Mouse (Mus musculus): ENCODE results near the gene Fam53b. TPM values are rescaled to one million over a fixed set of nuclear protein-coding genes. Genes with fewer than 3 reads are reported as not detected.

Fam53b gene
- total and polyA plus RNA-seq, 3 experiments = 15.6 to 30.9 (median 22.1) TPM

DNA sequence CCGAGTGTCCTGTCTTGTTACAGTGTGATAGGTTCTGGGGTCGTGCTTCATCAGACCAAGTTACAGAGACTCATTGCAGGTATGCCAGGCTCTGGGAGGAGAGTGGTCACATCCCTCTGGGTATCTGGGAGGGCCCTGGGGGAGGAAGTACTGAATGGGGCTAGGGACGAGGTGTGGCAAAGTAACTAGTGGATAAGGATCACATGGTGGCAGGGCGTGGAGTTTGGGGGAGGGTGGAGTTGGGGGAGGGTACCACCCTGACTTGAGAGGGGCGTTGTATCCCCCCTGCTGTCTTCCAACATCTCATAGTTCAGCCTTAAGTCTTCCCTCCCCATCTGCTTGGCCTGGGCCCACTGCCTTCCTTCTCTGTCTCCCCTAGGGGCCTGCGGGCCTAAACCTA lies 134.1 kb downstream of the Fam53b start:
- no peak overlapping the region for H3K4me2 ChIP-seq (ENCODE audit: insufficient read depth, low read depth, poor library complexity, severe bottlenecking)
- no peak overlapping the region for H3K4me3 ChIP-seq (replicated peaks in 1 of 3; ENCODE audit: low read depth in 2 of 3, low read length in 2 of 3, poor library complexity in 1 of 3)
- H3K79me2 ChIP-seq (replicated peaks; ENCODE audit: control insufficient read depth, extremely low read depth, insufficient read depth, poor library complexity, severe bottlenecking) = no peaks in the 10 kb centered on the region
- H3K27ac ChIP-seq (ENCODE audit: insufficient read depth, low read depth) = no peak overlapping the region
- no peak for TF ChIP-seq RAD21 (IDR thresholded peaks at IDR 0.05; ENCODE audit: low read depth, low read length)
- no peak for TF ChIP-seq ZMIZ1 (IDR thresholded peaks at IDR 0.05; ENCODE audit: low read depth, low read length)
- no peak for TF ChIP-seq MEF2A (IDR thresholded peaks at IDR 0.05; ENCODE audit: borderline replicate concordance, low read depth, low read length)
- TF ChIP-seq HCFC1 (IDR thresholded peaks at IDR 0.05; ENCODE audit: low read depth, low read length) = no peak
- TF ChIP-seq MAX (IDR thresholded peaks at IDR 0.05; ENCODE audit: low read length) = no peak
- no peaks in the 10 kb centered on the region for H3K9me3 ChIP-seq (replicated peaks; ENCODE audit: low read length)
- dilution Hi-C loops (cut with MboI; ENCODE audit: extremely low pct_ligation_motif_present, extremely low pct_unique_long_range_greater_than_20kb, low sequenced_read_pairs) (no loop called here), in situ Hi-C loops (cut with MboI; ENCODE audit: low pct_ligation_motif_present, low pct_unique_long_range_greater_than_20kb, low sequenced_read_pairs) (no loop called here)
- no peak for DNase-seq (ENCODE audit: extremely low read depth)
- no peak overlapping the region for H3K9ac ChIP-seq (ENCODE audit: insufficient read depth, low read depth)
- H3K4me1 ChIP-seq (ENCODE audit: control insufficient read depth in 1 of 2, insufficient read depth in 2 of 2) = peaks cover 6 to 33% of the 10 kb centered on the region in 2 experiments
- H3K36me3 ChIP-seq (replicated peaks in 1 of 2; ENCODE audit: control insufficient read depth in 1 of 2, insufficient read depth in 1 of 2, low read length in 1 of 2) = peaks cover 0 to 6% of the 10 kb centered on the region in 2 experiments
- no peaks in the 10 kb centered on the region for H3K27me3 ChIP-seq (replicated peaks)

DNA sequence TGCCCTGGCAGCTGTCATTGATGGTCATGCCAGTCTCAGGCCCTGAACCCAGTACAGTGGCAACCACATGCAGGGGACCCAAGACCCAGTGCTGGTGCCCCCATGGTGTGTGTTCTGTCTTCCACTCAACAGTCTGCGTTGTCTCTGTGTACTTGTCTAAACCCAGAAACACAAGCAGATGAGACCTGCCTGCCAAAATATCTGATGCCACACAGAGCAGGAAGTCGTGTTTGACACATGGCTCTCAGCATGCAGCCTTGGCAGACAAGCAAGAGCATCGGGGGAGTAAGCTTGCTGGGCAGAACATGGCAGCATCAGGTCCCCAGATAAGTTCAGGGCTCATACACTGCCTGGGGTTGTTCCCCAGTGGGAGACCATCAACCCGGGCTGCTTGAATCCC lies 134.6 kb downstream of the Fam53b start:
- dilution Hi-C loops (cut with MboI; ENCODE audit: extremely low pct_ligation_motif_present, extremely low pct_unique_long_range_greater_than_20kb, low sequenced_read_pairs) (no loop called here), in situ Hi-C loops (cut with MboI; ENCODE audit: low pct_ligation_motif_present, low pct_unique_long_range_greater_than_20kb, low sequenced_read_pairs) (no loop called here)
- H3K4me3 ChIP-seq (replicated peaks in 1 of 3; ENCODE audit: low read depth in 2 of 3, low read length in 2 of 3, poor library complexity in 1 of 3) = no peak overlapping the region
- H3K4me1 ChIP-seq (ENCODE audit: control insufficient read depth in 1 of 2, insufficient read depth in 2 of 2) = peaks cover 6 to 33% of the 10 kb centered on the region in 2 experiments
- TF ChIP-seq JUND (conservative IDR thresholded peaks at IDR 0.05; ENCODE audit: low read depth, low read length) (no peak), PAX5 (IDR thresholded peaks at IDR 0.05; ENCODE audit: low read length) (no peak)
- no peaks in the 10 kb centered on the region for H3K79me2 ChIP-seq (replicated peaks; ENCODE audit: control insufficient read depth, extremely low read depth, insufficient read depth, poor library complexity, severe bottlenecking)
- H3K4me2 ChIP-seq (ENCODE audit: insufficient read depth, low read depth, poor library complexity, severe bottlenecking) = no peak overlapping the region
- peaks cover 0 to 6% of the 10 kb centered on the region in 2 experiments for H3K36me3 ChIP-seq (replicated peaks in 1 of 2; ENCODE audit: control insufficient read depth in 1 of 2, insufficient read depth in 1 of 2, low read length in 1 of 2)
- no peak for DNase-seq (ENCODE audit: extremely low read depth)
- H3K9me3 ChIP-seq (replicated peaks; ENCODE audit: low read length) = no peaks in the 10 kb centered on the region
- no peaks in the 10 kb centered on the region for H3K27me3 ChIP-seq (replicated peaks)
- H3K9ac ChIP-seq (ENCODE audit: insufficient read depth, low read depth) = no peak overlapping the region
- no peak overlapping the region for H3K27ac ChIP-seq (ENCODE audit: insufficient read depth, low read depth)

DNA sequence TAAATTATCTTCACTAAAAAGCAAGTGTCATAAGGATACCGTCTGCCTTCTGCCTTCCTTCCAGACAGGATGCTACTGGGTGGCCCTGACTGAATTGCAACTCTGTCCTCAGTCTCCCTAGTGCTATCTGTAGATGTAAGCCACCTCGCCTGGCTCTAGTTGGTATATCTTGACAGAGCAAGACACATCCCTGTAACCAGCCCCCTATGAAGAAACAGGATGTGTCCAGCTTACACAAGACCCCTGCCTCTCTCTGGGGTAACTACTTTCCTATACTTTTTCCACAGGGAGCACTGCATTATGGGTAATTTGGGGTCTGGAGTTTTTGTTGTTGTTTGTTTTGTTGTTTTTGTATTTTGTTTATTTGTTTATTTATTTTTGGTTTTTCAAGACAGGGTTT lies 137.8 kb downstream of the Fam53b start:
- Histone ChIP-seq H3K79me2 (replicated peaks; ENCODE audit: control insufficient read depth, extremely low read depth, insufficient read depth, poor library complexity, severe bottlenecking) (no peaks in the 10 kb centered on the region), H3K4me2 (ENCODE audit: insufficient read depth, low read depth, poor library complexity, severe bottlenecking) (no peak overlapping the region), H3K9ac (ENCODE audit: insufficient read depth, low read depth) (no peak overlapping the region), H3K4me1 (ENCODE audit: control insufficient read depth in 1 of 2, insufficient read depth in 2 of 2) (peaks cover 14 to 47% of the 10 kb centered on the region in 2 experiments), H3K4me3 (replicated peaks in 1 of 3; ENCODE audit: low read depth in 2 of 3, low read length in 2 of 3, poor library complexity in 1 of 3) (no peak overlapping the region), H3K36me3 (replicated peaks in 1 of 2; ENCODE audit: control insufficient read depth in 1 of 2, insufficient read depth in 1 of 2, low read length in 1 of 2) (peaks cover 0 to 7% of the 10 kb centered on the region in 2 experiments), H3K9me3 (replicated peaks; ENCODE audit: low read length) (no peaks in the 10 kb centered on the region), H3K27ac (ENCODE audit: insufficient read depth, low read depth) (no peak overlapping the region), H3K27me3 (replicated peaks) (no peaks in the 10 kb centered on the region)
- DNase-seq (ENCODE audit: extremely low read depth) = no peak
- dilution Hi-C loops (cut with MboI; ENCODE audit: extremely low pct_ligation_motif_present, extremely low pct_unique_long_range_greater_than_20kb, low sequenced_read_pairs) (no loop called here), in situ Hi-C loops (cut with MboI; ENCODE audit: low pct_ligation_motif_present, low pct_unique_long_range_greater_than_20kb, low sequenced_read_pairs) (no loop called here)
- TF ChIP-seq TBP (conservative IDR thresholded peaks at IDR 0.05; ENCODE audit: low read depth, low read length) = no peak
- TF ChIP-seq NELFE (IDR thresholded peaks at IDR 0.05; ENCODE audit: low read depth, low read length) = no peak
- TF ChIP-seq POLR2AphosphoS2 (IDR thresholded peaks at IDR 0.05; ENCODE audit: low read depth, low read length) = no peak
- TF ChIP-seq ZKSCAN1 (IDR thresholded peaks at IDR 0.05; ENCODE audit: borderline replicate concordance, low read depth, low read length) = no peak
- TF ChIP-seq USF1 (IDR thresholded peaks at IDR 0.05; ENCODE audit: low read depth, low read length) = no peak
- no peak for TF ChIP-seq JUND (conservative IDR thresholded peaks at IDR 0.05; ENCODE audit: low read depth, low read length)
- no peak for TF ChIP-seq CTCF (conservative IDR thresholded peaks at IDR 0.05 in 1 of 2, IDR thresholded peaks at IDR 0.05 in 1 of 2; ENCODE audit: low read depth in 2 of 2, low read length in 2 of 2)

All from CH12.LX (cell line).